Mouse (Mus musculus) embryo, embryonic 9.5 days (tissue): ENCODE data around the gene Tekt2.

Experiments used
- DNase-seq: peaks from one replicate; pipeline ENCODE4 v3.0.0-alpha.2; 2017; ENCODE audit errors: extremely low spot score

Gene Tekt2

DNA sequence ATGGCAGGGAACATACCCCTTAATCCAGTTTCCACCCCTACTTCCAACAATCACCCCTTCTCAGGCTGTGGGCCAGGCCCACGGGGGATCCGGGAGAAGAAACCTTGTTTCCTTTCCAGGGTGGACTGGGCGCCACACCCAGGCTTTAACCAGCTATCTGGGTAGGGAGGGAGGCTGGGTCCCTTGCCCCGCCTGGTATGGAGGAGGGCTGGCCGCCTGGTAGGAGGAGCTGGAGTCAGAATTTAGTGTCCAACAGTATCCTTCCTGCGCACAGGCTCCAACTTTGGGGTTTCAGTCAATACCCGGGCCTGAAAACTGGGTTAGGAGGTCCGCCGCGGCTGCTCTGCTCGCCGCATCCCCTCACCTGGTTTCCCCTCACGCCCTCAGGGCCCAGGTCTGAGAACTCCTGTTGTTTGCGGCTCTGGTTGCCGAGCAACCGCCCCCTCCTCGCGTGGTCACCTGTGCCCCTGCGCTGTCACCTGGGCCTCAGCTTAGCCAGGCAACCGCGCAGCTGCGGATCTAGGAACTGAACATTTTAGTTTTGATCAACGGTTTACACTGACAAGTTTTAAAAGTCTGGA is at the start of gene Tekt2:
Gene Tekt2, minus strand, starts transcription at position 408 of the 581 bp plus-strand sequence.
- DNase-seq = peak; percentile 15

DNA sequence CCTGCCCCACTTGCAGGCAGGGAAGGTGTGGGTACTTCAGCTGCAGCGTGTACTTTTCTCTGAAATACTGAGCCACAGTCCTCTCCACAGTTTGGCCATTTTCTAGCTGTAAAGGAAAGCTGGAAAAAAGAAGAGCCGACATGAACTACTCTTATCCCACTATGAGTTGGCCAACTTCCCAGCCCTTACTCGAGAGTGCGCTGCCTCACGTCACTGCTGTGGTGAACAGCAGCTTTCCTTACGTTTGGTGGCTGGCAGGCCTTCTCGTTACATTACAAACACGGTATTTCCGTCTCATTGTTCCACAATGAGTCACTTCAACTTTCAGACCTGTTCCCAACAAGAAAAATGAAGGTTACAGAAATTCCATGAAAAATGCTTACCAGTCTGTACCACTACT is 46.0 kb upstream of the Tekt2 start:
- no peak for DNase-seq

DNA sequence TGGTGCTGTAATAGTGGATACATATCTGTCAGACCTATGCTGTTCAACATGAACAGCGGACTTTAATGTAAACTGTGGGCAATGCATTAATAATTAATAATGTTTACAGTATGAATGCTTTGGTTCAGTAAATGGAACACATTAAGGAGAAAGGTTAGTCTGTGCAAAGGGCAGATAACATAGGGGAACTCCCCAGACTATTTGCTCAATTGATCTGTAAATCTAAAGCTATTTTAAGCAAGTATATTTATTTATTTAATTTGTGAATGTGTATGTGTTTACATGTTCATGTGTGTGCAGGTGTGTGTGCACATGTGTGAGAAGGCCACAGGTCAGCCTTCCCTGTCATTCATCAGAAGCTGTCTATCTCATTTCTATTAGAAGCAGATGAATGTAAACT is 34.6 kb upstream of the Tekt2 start:
- no peak for DNase-seq

DNA sequence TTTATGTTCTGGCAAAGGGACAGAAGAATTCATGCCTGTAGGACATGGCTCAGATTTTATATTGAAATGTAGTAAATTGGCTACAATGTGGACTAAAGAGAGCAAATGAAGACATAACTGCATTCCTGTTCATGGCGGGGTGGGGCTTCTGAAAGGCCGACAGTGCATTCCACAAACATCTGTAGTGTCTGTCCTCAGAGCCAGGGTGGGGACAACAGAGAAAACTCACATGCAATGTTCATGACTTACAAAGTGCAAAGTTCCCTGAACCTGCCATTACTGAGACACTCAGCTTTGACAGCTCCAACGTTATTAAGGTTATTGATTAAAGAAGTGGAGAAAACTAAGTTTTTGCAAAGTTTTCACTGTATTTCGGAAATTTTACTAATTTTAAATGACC is 18.0 kb upstream of the Tekt2 start:
- no peak for DNase-seq

DNA sequence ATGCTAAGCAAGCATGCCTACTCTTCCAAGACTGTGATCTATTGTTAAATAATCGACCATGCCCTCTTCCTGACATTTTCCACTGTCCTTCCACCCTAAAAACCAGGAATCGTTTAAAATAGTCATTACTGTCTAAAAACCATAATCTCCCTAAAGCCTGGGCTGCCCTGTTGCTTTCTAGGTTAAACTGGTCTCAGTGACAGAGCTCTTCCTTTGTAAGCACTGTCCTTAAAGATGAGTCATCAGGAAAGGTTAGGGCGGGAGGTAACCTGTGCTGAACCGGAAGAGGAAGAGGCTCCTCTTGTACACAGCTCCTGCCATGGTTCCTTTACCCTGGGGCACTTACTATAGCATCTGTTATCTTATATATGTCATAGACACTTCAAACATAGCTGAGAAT is 14.0 kb upstream of the Tekt2 start:
- no peak for DNase-seq

DNA sequence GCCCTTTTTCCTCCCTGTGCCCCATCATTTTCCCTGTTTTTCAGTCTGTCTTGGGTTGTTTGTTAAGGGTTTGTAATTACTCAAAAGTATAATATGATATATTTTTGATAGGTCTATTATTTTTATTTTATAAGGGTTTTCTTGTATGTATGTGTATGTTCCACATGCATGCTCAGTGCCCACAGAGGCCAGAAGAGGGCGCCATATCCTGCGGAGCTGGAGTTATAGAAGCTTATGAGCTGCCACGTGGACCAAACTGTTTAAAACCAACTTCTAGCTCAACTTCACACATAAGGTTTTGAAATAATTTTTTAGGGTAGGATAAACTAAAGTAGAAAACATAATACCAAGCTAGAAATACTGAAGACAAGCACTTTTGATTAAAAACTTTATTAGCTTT is 6.9 kb upstream of the Tekt2 start:
- DNase-seq = no peak

DNA sequence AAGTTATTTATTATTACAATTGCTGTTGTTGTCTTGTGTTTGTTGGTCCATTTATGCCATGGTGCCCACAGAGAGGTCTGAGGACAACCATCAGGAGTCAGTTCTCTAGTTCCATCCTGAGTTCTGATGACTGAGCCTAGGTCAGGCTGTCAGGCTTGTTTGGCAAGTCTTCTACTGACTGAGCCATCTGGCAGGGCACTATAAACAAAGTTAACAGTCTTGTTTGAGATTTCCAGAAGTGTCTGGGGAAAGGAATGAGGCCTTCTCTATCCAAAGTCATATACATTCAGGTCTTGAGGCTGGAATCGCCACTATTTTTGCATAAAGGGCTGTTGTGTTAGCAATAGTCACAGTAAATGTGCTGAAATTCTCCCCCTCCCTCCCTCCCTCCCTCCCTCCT is 6.3 kb upstream of the Tekt2 start:
- DNase-seq = no peak

DNA sequence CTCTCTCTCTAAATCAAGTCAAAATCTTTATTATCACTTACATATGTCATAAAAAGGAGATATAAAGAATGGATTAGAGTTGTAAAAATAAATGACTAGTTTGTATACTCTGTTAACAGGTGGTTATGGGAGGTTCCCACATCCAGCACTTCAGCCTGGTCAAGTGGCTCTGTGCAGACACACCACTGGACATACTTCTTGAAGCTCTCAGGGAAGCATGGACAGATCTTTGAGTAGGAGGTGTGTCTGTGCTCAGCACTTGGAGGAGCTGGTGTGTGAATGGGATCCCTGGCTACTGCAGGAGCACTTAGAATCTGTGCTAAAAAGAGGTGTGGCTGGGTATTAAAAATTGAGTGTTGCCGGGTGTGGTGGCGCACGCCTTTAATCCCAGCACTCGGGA is 4.8 kb upstream of the Tekt2 start:
- no peak for DNase-seq

DNA sequence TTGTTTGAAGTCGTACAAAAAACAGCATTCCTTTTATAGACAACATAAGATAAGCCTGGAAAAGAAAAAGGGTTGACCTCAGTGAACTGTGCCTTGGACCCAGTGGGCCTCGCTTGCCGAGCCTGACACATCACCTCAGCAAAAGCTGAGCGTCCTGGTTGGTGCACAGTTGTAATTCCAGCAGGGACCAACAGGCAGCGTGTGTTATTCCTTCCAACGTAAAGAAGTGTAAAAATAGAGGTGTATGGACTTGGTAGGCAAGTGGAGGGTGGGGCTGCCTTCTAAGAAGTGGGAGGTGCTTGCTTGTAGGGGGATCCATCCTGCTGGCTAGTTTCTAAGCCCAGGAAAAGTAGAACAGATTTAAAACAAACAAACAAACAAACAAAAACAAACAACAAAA is 548 bp upstream of the Tekt2 start:
- no peak for DNase-seq

DNA sequence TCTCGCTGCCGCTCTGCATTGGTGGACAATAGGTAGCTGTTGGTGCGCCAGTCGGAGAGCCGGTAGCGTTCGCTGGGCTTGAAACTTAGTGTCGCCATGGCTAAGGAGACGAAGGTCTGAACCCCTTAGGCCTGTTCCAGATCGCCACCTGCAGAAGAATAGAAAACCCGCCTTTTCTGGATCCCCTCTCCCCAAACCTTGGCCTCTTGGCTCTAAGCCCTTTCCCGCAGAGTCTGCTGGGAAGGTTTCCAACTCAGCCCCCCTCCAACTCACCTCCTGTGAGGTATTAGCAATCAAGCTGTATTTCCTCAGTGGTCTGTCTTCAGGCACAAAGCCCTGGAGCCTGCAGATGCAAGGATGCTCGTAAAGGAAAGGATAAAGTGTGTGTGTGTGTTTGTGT is 627 bp downstream of the Tekt2 start:
- DNase-seq = no peak

DNA sequence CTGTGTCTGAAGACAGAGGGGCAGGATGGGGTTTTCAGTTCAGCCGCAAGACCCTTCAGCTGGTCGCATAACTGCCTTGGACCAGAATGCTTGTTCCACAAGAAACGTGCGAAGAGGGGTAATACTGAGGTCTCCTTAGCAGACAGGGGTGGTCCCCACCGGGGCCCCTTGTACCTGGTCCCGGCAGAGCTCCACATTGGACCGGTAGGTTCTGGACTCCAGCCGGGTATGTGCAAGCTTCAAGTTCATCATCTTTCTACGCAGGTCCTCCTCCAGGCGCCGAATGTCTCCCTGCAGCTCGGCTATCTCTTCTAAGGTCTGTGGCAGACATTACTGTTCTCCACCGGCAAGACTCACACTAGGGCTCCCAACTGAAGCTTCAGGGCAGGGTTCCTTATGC is 2.8 kb downstream of the Tekt2 start:
- no peak for DNase-seq

DNA sequence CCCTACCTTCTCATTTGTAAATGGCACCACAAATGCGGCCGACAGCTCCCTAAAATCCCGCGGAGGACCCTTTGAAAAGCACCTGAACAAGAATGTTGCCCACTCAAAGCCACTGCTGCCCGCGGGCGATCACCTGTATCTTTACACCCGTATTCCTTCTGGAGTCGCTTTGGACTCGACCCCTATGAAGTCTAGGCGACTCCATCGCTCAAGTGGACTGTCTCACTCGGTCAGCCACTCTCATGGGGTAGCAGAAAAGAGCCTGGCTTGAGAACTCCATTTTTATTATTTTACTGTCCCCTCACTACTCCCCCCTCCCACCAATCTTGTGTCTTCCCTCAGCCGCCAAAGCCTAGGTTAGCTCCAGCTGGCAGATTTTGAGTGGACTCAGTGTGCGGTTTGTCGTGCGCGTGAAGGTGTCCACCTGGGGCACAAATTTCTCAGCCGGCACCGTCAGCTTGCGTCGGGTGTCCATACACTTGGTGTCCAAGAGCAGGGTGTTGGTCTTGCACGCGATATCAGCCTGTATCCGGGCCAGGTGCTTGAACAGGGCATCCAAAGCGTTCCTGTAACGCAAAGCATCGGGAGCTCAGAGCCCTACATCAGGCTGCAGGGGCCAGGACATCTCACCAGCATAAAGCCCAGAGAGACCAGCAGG is 3.5 kb downstream of the Tekt2 start:
- no peak for DNase-seq

DNA sequence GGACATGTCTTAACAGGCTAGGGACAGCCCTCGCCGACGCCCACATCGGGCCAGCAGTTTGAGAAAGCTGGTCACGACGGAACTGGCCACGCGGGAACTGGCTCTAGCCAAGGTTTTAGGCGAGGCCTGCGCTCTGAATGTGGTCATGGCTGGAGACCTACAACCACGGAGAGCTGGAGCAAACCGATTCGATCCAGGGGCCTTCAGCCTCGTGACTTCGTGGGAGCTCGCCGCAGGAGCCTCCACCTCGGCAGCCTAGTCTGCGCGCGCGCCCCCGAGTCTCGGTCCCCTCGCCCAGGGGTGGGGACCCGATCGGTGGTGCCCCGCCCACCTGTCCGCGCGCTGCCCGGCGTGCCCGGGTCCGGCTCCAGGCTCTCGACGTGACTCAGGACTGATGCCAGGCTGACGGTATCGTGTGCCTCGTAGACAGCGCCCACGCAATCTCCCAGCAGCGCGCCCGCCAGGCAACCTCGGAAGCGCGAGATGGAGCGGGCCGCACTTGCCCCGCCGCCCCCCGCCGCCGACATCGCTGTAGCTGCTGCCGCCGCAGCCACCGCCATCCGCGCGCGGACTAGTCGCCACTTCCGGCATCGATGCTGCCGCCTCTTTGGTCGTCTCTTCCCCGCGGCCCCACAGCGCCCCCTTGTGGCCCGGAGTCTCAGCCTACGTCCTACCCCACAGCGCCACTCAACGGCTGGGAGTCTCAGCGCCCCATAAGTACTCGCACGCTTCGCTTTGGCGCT is 4.2 kb downstream of the Tekt2 start, which contains the start of gene Adprhl2:
Gene Adprhl2, minus strand, starts transcription at position 593 of the 743 bp plus-strand sequence.
- peak; percentile 99 for DNase-seq

DNA sequence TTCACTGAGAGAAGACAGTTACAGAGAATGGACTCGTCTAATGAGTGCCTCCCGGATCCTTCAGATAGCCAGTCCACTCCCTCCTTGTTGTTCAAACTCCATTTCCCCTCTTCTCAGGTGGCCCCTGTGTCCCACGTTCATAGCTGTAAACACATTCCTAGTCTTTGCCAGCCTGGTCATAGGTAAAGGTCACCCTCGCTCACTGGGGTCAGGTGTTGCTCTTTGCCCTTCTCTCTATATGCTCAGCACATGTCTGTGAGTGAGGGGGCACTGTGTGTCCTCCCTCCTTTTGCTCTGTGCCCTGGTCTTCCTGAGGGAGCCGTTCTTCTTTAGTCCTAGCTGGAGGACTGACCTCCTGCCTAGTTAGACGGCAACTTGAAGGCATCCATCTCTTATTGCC is 5.7 kb downstream of the Tekt2 start:
- no peak for DNase-seq

DNA sequence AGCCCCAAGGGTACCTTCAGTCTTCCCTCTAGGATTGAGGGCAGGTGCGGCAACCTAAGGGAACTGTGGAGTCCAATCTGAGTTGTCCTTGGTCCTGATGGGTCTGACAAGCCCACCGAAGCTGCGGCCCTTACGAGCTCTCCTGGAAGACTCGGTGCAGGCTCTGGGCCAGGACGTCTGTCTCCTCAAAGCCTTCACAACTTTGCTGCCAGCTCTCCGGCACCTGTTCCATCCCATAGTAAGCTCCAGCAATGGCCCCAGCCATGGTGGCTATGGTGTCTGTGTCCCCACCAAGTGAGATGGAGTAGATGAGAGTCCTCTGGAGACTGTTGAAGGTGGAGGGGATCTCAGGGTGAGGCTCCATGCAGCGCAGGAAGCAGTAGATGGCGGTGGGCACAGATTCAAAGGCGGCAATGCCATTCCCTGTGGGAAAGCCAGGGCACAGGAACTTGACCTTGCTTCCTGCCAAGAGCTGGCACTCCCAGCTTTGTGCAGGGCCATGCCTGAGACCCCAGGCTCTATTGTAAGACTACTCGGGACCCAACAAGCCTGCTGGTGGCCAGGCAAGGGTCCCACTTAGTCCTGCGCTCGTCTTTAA is 8.9 kb downstream of the Tekt2 start:
- DNase-seq = no peak

DNA sequence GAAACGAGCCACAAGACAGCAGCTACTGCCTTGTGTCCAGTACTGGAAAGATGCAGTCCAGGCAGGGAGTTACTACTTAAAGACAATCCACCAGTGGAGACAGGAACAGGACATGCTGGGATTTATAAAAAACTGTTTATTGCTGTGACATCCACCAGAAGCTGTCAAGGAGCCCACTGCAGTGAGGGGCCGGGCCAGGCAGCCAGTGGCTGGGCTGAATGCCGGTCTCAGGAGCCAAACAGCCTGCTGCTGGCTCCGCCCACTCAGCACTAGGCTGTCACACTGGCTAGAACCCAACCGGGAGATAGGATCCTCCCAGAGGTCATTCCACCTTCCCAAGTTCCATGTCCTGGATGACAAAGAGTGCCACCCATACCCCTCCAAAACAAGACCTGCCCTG is 9.6 kb downstream of the Tekt2 start:
- no peak for DNase-seq

DNA sequence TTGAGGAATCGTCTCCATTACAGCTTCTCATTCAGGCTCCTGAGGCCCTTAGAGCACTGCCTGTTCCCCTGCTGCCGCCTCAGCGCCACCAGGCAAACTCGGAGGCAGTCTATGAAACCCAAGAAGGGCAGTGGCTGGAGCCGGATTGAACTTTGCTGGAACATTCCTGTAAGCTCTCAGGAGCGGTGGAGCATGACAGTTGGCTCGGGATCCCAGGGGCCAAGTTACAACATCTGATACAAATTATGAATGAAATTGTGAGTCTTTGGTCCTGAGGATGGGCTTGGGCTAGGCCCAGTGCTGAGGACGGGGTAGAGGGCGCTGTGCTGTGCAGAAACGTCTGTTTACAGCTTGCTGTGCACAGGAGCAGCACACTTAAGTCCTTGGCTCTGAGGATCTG is 11.1 kb downstream of the Tekt2 start:
- no peak for DNase-seq

DNA sequence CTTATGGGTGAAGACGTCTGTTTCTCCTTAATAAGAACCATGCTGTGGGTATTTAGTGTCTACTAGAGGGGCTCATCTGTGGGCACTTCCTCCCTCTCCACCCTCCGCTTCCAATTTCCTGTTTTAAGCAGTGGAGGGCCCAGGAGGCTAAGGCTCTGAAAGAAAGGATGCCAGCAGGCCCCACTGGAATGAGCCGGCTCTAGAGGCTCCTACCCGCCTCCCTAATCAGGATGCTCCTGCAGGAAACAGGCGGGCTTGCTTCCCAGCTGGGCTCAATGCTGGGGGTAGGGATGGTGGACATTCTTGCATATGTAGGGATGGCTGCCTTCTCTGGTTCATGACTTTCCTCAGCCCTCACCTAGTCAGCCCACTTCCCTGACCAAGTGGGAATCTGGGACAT is 12.3 kb downstream of the Tekt2 start:
- DNase-seq = no peak

DNA sequence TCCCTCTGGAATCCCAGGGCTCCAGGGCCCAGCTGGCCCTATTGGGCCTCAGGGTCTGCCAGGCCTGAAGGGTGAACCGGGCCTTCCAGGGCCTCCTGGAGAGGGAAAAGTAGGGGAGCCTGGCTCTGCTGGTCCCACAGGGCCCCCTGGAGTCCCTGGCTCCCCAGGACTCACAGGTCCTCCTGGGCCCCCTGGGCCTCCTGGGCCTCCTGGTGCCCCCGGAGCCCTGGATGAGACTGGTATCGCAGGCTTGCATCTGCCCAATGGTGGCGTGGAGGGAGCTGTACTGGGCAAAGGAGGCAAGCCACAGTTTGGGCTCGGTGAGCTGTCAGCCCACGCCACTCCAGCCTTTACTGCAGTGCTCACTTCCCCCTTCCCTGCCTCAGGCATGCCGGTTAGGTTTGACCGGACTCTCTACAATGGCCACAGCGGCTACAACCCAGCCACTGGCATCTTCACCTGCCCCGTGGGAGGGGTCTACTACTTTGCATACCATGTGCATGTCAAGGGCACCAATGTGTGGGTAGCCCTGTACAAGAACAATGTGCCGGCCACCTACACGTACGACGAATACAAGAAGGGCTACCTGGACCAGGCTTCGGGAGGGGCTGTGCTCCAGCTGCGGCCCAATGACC is 13.8 kb downstream of the Tekt2 start:
- no peak for DNase-seq

DNA sequence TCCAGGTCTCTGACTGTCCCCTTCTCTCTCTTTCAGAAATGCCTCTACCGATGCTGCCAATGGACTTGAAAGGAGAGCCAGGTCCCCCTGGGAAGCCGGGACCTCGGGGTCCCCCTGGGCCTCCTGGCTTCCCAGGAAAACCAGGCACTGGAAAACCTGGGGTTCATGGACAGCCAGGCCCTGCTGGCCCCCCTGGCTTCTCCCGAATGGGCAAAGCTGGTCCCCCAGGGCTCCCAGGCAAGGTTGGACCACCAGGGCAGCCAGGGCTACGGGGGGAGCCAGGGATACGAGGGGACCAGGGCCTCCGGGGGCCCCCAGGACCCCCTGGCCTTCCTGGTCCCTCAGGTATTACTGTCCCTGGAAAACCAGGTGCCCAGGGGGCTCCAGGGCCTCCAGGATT is 15.1 kb downstream of the Tekt2 start:
- no peak for DNase-seq

DNA sequence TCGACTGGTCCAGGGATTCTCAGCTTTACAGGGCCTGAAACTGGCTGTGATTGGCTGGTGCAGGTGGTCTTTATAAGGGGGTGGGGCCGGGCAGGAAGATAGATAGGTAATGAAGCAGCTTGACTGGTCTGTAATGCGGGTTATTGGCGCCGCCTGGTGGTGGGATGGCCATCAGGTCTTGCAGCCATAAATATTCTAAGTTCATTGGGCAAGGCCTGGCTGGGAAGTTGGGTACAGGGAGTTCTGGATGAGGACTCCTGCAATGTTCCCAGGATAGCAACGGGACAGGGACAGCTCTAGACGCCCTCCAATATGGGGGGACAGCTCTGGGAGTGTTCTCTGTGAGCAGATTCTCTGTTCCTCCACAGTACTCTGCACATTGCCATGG is 15.6 kb downstream of the Tekt2 start:
- peak; percentile 93 for DNase-seq

DNA sequence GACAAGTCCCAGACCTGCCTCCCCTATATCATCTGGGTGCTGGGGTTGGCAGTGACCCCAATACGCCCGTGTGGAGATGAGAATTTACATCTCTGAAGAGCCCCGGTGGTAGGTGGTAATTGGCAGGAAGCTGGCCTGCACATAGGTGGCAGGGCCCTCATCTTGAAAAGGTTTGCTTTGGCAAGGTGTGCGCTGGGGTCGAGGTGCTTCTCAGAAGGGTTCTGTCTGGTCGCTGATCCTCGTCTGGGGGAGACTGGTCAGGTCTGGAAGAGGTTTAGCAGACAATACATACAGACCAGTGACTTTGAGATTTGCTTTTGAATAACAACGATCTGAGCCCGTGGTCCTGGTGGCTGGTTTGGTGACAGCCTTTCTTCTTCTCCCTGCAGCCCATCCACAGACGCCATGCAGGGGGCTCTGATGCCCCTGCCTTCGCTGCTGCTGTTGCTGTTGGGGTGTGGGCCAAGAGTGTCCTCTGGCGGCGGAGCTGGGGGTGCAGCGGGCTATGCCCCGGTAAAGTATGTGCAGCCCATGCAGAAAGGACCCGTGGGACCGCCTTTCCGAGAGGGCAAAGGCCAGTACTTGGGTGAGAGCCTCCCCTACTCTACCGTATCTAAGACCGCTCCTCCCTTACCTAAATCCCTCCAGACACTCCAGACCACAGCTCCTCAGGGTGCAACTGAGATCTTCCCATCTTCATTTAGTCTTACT is 16.1 kb downstream of the Tekt2 start:
- no peak for DNase-seq
